Mouse (Mus musculus): ENCODE data around the gene Pam16. TPM values are rescaled to one million over a fixed set of nuclear protein-coding genes. Genes with fewer than 3 reads are reported as not detected.

The Pam16 gene
- polyA plus RNA-seq, 1 experiment from 2014 or later = 75.3 TPM

GRCm38 (mm10) chr16:4641119-4641838, 16.5 kb upstream of the Pam16 start:
- peak overlapping the region; percentile 78 for H3K4me2 ChIP-seq (ENCODE audit: low read depth, low read length)
- ATAC-seq (ENCODE audit: insufficient read depth, low FRiP score) = no peak
- H3K4me3 ChIP-seq (replicated peaks; ENCODE audit: low read length) = peak overlapping the region; percentile 83
- peak overlapping the region; percentile 89 for H3K9ac ChIP-seq (ENCODE audit: low read length)
- H3K27ac ChIP-seq (ENCODE audit: low read length) = peak overlapping the region; percentile 97
- WGBS = 23% methylated on average over 3 of the region's 3 CpGs
- peaks cover 51% of the 10 kb centered on the region for H3K4me1 ChIP-seq (ENCODE audit: control insufficient read depth, insufficient read depth, low read length)
- H3K9me3 ChIP-seq (replicated peaks; ENCODE audit: control insufficient read depth, low read length) = no peaks in the 10 kb centered on the region
- no peaks in the 10 kb centered on the region for H3K36me3 ChIP-seq (ENCODE audit: control insufficient read depth, insufficient read depth, low read length)
- H3K27me3 ChIP-seq (ENCODE audit: control insufficient read depth, insufficient read depth, low read length) = no peaks in the 10 kb centered on the region

- WGBS = 2% methylated on average over 17 of the region's 17 CpGs
- peaks cover 46% of the 10 kb centered on the region for H3K4me1 ChIP-seq (ENCODE audit: control insufficient read depth, insufficient read depth, low read length)
- H3K4me3 ChIP-seq (replicated peaks; ENCODE audit: low read length) = peak overlapping the region; percentile 83
Observed at GRCm38 (mm10) chr16:4640267-4641005, 15.6 kb upstream of the Pam16 start.

GRCm38 (mm10) chr16:4639831-4640237, 15.0 kb upstream of the Pam16 start, which contains the start of the genes Vasn and Dnaja3:
Vasn (plus strand) TSS chr16:4639941.
Dnaja3 (plus strand) TSS chr16:4639989.
- Histone ChIP-seq H3K9ac (ENCODE audit: low read length) (peak within 1 kb of the TSS; percentile 89), H3K9me3 (replicated peaks; ENCODE audit: control insufficient read depth, low read length) (no peaks in the 10 kb centered on the region), H3K4me1 (ENCODE audit: control insufficient read depth, insufficient read depth, low read length) (peaks cover 46% of the 10 kb centered on the region), H3K27ac (ENCODE audit: low read length) (peak within 1 kb of the TSS; percentile 97), H3K4me3 (replicated peaks; ENCODE audit: low read length) (peak within 1 kb of the TSS; percentile 83), H3K4me2 (ENCODE audit: low read depth, low read length) (peak within 1 kb of the TSS; percentile 78), H3K27me3 (ENCODE audit: control insufficient read depth, insufficient read depth, low read length) (no peaks in the 10 kb centered on the region), H3K36me3 (ENCODE audit: control insufficient read depth, insufficient read depth, low read length) (no peaks in the 10 kb centered on the region)
- 2% methylated on average over 22 of the region's 22 CpGs for WGBS
- peak; percentile 90 for ATAC-seq (ENCODE audit: insufficient read depth, low FRiP score)

More at GRCm38 (mm10) chr16:4640267-4641005, 15.6 kb upstream of the Pam16 start:
- Histone ChIP-seq H3K27ac (ENCODE audit: low read length) (peak overlapping the region; percentile 97), H3K36me3 (ENCODE audit: control insufficient read depth, insufficient read depth, low read length) (no peaks in the 10 kb centered on the region), H3K4me2 (ENCODE audit: low read depth, low read length) (peak overlapping the region; percentile 78), H3K9ac (ENCODE audit: low read length) (peak overlapping the region; percentile 89), H3K27me3 (ENCODE audit: control insufficient read depth, insufficient read depth, low read length) (no peaks in the 10 kb centered on the region), H3K9me3 (replicated peaks; ENCODE audit: control insufficient read depth, low read length) (no peaks in the 10 kb centered on the region)
- peak; percentile 32 for ATAC-seq (ENCODE audit: insufficient read depth, low FRiP score)

GRCm38 (mm10) chr16:4638891-4639390, 14.2 kb upstream of the Pam16 start:
- no peak overlapping the region for H3K4me3 ChIP-seq (replicated peaks; ENCODE audit: low read length)
- H3K4me1 ChIP-seq (ENCODE audit: control insufficient read depth, insufficient read depth, low read length) = peaks cover 43% of the 10 kb centered on the region
- 77% methylated on average over 3 of the region's 3 CpGs for WGBS
- no peak overlapping the region for H3K9ac ChIP-seq (ENCODE audit: low read length)
- H3K27me3 ChIP-seq (ENCODE audit: control insufficient read depth, insufficient read depth, low read length) = no peaks in the 10 kb centered on the region
- ATAC-seq (ENCODE audit: insufficient read depth, low FRiP score) = no peak
- H3K27ac ChIP-seq (ENCODE audit: low read length) = no peak overlapping the region
- H3K9me3 ChIP-seq (replicated peaks; ENCODE audit: control insufficient read depth, low read length) = no peaks in the 10 kb centered on the region
- H3K4me2 ChIP-seq (ENCODE audit: low read depth, low read length) = no peak overlapping the region
- 0 out of 2 replicates have a peak, but pooled peaks cover 5% of the 10 kb centered on the region for H3K36me3 ChIP-seq (ENCODE audit: control insufficient read depth, insufficient read depth, low read length)

- H3K9me3 ChIP-seq (replicated peaks; ENCODE audit: control insufficient read depth, low read length) = no peaks in the 10 kb centered on the region
- ATAC-seq (ENCODE audit: insufficient read depth, low FRiP score) = no peak
- H3K4me1 ChIP-seq (ENCODE audit: control insufficient read depth, insufficient read depth, low read length) = peaks cover 11% of the 10 kb centered on the region
- H3K4me3 ChIP-seq (replicated peaks; ENCODE audit: low read length) = no peak overlapping the region
- 0 out of 2 replicates have a peak, but pooled peaks cover 5% of the 10 kb centered on the region for H3K36me3 ChIP-seq (ENCODE audit: control insufficient read depth, insufficient read depth, low read length)
- WGBS = 68% methylated on average over 4 of the region's 4 CpGs
- H3K27me3 ChIP-seq (ENCODE audit: control insufficient read depth, insufficient read depth, low read length) = no peaks in the 10 kb centered on the region
- no peak overlapping the region for H3K27ac ChIP-seq (ENCODE audit: low read length)
- H3K4me2 ChIP-seq (ENCODE audit: low read depth, low read length) = no peak overlapping the region
- no peak overlapping the region; the same call in 1 of the 2 replicates for H3K9ac ChIP-seq (ENCODE audit: low read length)
Observed at GRCm38 (mm10) chr16:4635760-4636159, 11.0 kb upstream of the Pam16 start.

- no peak overlapping the region for H3K27ac ChIP-seq (ENCODE audit: low read length)
- peaks cover 5% of the 10 kb centered on the region; the same call in 1 of the 2 replicates for H3K4me1 ChIP-seq (ENCODE audit: control insufficient read depth, insufficient read depth, low read length)
- H3K9me3 ChIP-seq (replicated peaks; ENCODE audit: control insufficient read depth, low read length) = no peaks in the 10 kb centered on the region
- 88% methylated on average over 9 of the region's 9 CpGs for WGBS
- H3K36me3 ChIP-seq (ENCODE audit: control insufficient read depth, insufficient read depth, low read length) = 0 out of 2 replicates have a peak, but pooled peaks cover 5% of the 10 kb centered on the region
- H3K9ac ChIP-seq (ENCODE audit: low read length) = no peak overlapping the region
- no peak for ATAC-seq (ENCODE audit: insufficient read depth, low FRiP score)
- H3K4me3 ChIP-seq (replicated peaks; ENCODE audit: low read length) = no peak overlapping the region
- no peaks in the 10 kb centered on the region for H3K27me3 ChIP-seq (ENCODE audit: control insufficient read depth, insufficient read depth, low read length)
- no peak overlapping the region for H3K4me2 ChIP-seq (ENCODE audit: low read depth, low read length)
Observed at GRCm38 (mm10) chr16:4634681-4635080, 9.9 kb upstream of the Pam16 start.

- Histone ChIP-seq H3K27ac (ENCODE audit: low read length) (no peak overlapping the region), H3K9ac (ENCODE audit: low read length) (no peak overlapping the region), H3K4me1 (ENCODE audit: control insufficient read depth, insufficient read depth, low read length) (no peaks in the 10 kb centered on the region), H3K4me3 (replicated peaks; ENCODE audit: low read length) (no peak overlapping the region), H3K27me3 (ENCODE audit: control insufficient read depth, insufficient read depth, low read length) (no peaks in the 10 kb centered on the region), H3K4me2 (ENCODE audit: low read depth, low read length) (no peak overlapping the region), H3K9me3 (replicated peaks; ENCODE audit: control insufficient read depth, low read length) (no peaks in the 10 kb centered on the region), H3K36me3 (ENCODE audit: control insufficient read depth, insufficient read depth, low read length) (0 out of 2 replicates have a peak, but pooled peaks cover 5% of the 10 kb centered on the region)
- ATAC-seq (ENCODE audit: insufficient read depth, low FRiP score) = no peak
- 89% methylated on average over 3 of the region's 3 CpGs for WGBS
Observed at GRCm38 (mm10) chr16:4633661-4634060, 8.9 kb upstream of the Pam16 start.

- Histone ChIP-seq H3K4me3 (replicated peaks; ENCODE audit: low read length) (no peak overlapping the region), H3K27me3 (ENCODE audit: control insufficient read depth, insufficient read depth, low read length) (no peaks in the 10 kb centered on the region), H3K9me3 (replicated peaks; ENCODE audit: control insufficient read depth, low read length) (no peaks in the 10 kb centered on the region), H3K27ac (ENCODE audit: low read length) (no peak overlapping the region), H3K9ac (ENCODE audit: low read length) (no peak overlapping the region), H3K36me3 (ENCODE audit: control insufficient read depth, insufficient read depth, low read length) (0 out of 2 replicates have a peak, but pooled peaks cover 5% of the 10 kb centered on the region), H3K4me2 (ENCODE audit: low read depth, low read length) (no peak overlapping the region), H3K4me1 (ENCODE audit: control insufficient read depth, insufficient read depth, low read length) (no peaks in the 10 kb centered on the region)
- WGBS = 34% methylated on average over 7 of the region's 7 CpGs
- 0 out of 2 replicates have a peak, but pooled peaks have one; percentile 23 for ATAC-seq (ENCODE audit: insufficient read depth, low FRiP score)
Observed at GRCm38 (mm10) chr16:4632050-4632449, 7.3 kb upstream of the Pam16 start.

Data from stomach, embryonic 16.5 days (tissue).